Mouse (Mus musculus) embryonic facial prominence, embryonic 10.5 days (tissue): ENCODE measurements at regions not wholly inside any gene's neighbourhood (a gene's known extent, or its start where the extent isn't known, plus 50 kb on each side); places are given as distances from the start of the nearest gene placed in this dataset.
A peak's percentile ranks its signal among the peaks of the same experiment; 100 is the strongest.

Source experiments
- DNase-seq: peaks from one replicate; pipeline ENCODE4 v3.0.0-alpha.2; 2017; ENCODE audit warnings: low spot score
- H3K27ac ChIP-seq: fragments of 300-500 bp; sonication (generic); replicated peaks from 2 replicates; pipeline ENCODE4 v1.5.1; 2016; ENCODE audit warnings: mild to moderate bottlenecking
- H3K27me3 ChIP-seq: fragments of 300-500 bp; sonication (generic); replicated peaks from 2 replicates; pipeline ENCODE4 v1.6.1; 2016; ENCODE audit warnings: low read depth, mild to moderate bottlenecking; ENCODE audit not compliant: poor library complexity, severe bottlenecking
- H3K36me3 ChIP-seq: fragments of 300-500 bp; sonication (generic); replicated peaks from 2 replicates; pipeline ENCODE4 v1.6.1; 2016; ENCODE audit warnings: mild to moderate bottlenecking, moderate library complexity
- H3K4me1 ChIP-seq: fragments of 300-500 bp; sonication (generic); 2 replicates; pipeline ENCODE4 v1.6.1; 2016
- H3K4me3 ChIP-seq: fragments of 300-500 bp; sonication (generic); 2 replicates; pipeline ENCODE4 v1.5.1; 2016; ENCODE audit warnings: mild to moderate bottlenecking, moderate library complexity
- H3K9me3 ChIP-seq: fragments of 300-500 bp; sonication (generic); 2 replicates; pipeline ENCODE4 v1.6.1; 2016; ENCODE audit warnings: mild to moderate bottlenecking
- WGBS: fragments of 180-500 bp; shearing (Covaris S2); methylation state at CpG from one replicate; pipeline ENCODE4 v1.1.7; 2016; 5-methylcytosine and 5-hydroxymethylcytosine counted together

DNA sequence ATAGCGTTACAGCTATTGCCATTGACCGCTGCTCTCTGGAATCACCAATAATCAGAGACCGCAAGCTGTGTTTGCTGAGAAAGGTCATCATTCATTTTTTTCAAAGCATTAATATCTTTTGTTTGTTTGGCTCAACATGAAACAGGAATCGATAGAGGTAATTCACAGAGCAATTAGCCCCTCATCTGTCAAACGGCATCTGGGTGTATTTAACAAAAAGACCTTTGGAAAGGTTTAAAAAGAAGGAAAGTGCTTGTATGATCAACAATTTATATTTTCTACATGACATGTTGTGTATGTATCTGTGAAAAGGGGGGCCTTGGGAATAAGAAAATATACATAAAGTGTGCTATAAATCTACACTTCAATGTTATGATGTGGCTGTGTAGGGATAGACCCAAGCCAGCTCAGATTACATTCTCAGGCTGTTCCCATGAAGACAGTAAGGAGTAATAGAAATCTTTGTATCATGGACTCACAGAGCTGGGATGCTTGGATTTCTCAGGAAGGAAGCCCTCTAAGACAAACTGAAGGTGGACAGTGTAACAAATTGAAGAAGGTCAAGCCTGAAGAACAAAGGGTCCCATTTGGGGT, 117.0 kb downstream of the Gm10295 start:
- H3K4me1 ChIP-seq, result peaks cover 34% of the 10 kb centered on the region
- no peak overlapping the region for H3K4me3 ChIP-seq
- WGBS, result 59% methylated on average over 5 of the region's 5 CpGs
- no peaks in the 10 kb centered on the region for H3K9me3 ChIP-seq
- no peaks in the 10 kb centered on the region for H3K36me3 ChIP-seq
- H3K27ac ChIP-seq, result no peak overlapping the region
- H3K27me3 ChIP-seq, result no peaks in the 10 kb centered on the region
- no peak for DNase-seq

DNA sequence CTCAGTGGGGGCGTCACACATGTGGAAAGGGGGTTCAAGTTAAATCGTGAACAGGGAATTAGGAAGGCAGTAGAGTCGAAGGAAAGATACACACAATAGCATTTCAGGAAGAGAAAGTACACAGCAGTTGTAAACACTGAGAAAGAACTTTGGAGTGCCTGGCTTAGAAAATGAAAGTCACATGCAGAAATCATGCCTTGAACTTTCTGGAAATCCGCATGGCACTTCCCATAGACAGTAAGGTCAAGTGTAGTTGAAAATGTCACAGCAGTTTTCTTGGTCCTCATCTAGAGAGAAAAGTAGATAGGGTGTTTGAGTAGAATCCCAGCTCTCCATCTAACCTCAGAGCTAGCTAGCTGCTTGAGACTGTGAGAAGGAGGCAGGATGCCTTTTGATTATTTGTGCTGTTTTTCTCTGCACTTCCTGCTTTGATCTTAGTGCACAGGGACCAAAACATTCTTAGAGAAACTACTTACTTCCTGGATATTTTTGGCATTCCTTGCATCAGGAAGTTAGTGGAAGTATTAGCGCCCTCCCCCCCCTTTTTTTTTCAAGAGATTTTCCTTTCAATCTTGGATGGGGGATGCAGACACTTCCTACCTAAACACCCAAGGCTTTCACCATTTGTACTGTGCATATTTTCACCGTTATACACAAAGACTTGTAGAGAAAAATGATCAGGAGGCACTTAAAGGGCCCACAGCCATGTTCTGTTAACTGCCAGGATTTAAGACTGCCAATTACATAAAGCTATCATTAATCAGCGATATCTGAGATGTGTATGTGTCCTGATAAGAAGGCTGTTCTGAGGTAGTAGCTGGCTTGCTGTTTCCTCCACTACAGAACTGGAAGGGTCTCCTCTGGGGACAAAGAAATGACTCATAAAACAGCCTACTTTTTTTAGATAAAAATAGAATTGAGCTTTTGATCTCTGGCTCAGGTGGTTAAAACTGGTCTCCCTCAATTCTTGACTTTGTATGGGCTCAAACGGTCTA, 118.2 kb downstream of the Gm10295 start:
- Histone ChIP-seq H3K36me3 (no peaks in the 10 kb centered on the region), H3K4me3 (no peak overlapping the region), H3K9me3 (no peaks in the 10 kb centered on the region), H3K27me3 (no peaks in the 10 kb centered on the region), H3K27ac (0 out of 2 replicates have a peak overlapping the region, but pooled peaks have one; percentile 4), H3K4me1 (peaks cover 34% of the 10 kb centered on the region)
- WGBS, result 82% methylated on average over 8 of the region's 8 CpGs
- no peak for DNase-seq

- Histone ChIP-seq H3K27me3 (no peaks in the 10 kb centered on the region), H3K27ac (no peak overlapping the region), H3K4me3 (no peak overlapping the region), H3K4me1 (peaks cover 28% of the 10 kb centered on the region), H3K9me3 (no peaks in the 10 kb centered on the region), H3K36me3 (no peaks in the 10 kb centered on the region)
- WGBS, result 69% methylated on average over 4 of the region's 4 CpGs
- DNase-seq, result no peak
Measured at GRCm38 (mm10) chr7:71230901-71231477, 120.3 kb downstream of the Gm10295 start.

- H3K9me3 ChIP-seq, result no peaks in the 10 kb centered on the region
- H3K4me1 ChIP-seq, result peaks cover 16% of the 10 kb centered on the region
- DNase-seq, result no peak
- H3K4me3 ChIP-seq, result no peak overlapping the region
- H3K36me3 ChIP-seq, result no peaks in the 10 kb centered on the region
- H3K27me3 ChIP-seq, result no peaks in the 10 kb centered on the region
- WGBS, result 65% methylated on average over 3 of the region's 3 CpGs
- H3K27ac ChIP-seq, result no peak overlapping the region
Measured at GRCm38 (mm10) chr7:71229183-71229582, 122.1 kb downstream of the Gm10295 start.

DNA sequence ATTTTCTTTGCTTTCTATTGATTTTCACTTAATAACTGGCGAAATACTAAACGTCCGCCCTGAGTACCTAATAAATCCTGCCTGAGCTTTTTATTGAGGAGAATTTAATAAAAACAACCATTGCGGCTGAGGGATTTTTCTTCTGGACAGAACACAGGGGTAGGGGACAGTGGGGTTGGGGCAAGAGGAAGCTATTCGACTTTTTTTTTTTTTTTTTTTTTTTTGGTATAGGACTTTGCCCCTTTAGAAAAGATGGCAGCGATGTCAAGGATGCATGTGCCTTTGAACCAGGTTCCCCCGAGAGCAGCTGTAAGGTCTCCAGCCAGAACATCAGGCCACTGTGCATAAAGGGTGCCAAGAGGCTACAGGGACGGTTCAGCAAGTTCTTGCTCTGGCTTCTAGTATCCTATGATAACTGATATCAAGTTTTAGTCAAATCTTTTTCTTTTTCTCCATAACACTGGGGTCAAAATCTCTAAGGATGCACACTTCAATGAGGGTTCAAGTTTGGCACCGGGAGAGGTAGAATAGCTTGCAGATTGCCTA, 126.9 kb downstream of the Gm10295 start:
- Histone ChIP-seq H3K4me3 (no peak overlapping the region), H3K36me3 (no peaks in the 10 kb centered on the region), H3K4me1 (no peaks in the 10 kb centered on the region; the same call in 1 of the 2 replicates), H3K27me3 (no peaks in the 10 kb centered on the region), H3K27ac (no peak overlapping the region), H3K9me3 (no peaks in the 10 kb centered on the region)
- no peak for DNase-seq
- 93% methylated on average over 9 of the region's 9 CpGs for whole genome bisulfite sequencing

DNA sequence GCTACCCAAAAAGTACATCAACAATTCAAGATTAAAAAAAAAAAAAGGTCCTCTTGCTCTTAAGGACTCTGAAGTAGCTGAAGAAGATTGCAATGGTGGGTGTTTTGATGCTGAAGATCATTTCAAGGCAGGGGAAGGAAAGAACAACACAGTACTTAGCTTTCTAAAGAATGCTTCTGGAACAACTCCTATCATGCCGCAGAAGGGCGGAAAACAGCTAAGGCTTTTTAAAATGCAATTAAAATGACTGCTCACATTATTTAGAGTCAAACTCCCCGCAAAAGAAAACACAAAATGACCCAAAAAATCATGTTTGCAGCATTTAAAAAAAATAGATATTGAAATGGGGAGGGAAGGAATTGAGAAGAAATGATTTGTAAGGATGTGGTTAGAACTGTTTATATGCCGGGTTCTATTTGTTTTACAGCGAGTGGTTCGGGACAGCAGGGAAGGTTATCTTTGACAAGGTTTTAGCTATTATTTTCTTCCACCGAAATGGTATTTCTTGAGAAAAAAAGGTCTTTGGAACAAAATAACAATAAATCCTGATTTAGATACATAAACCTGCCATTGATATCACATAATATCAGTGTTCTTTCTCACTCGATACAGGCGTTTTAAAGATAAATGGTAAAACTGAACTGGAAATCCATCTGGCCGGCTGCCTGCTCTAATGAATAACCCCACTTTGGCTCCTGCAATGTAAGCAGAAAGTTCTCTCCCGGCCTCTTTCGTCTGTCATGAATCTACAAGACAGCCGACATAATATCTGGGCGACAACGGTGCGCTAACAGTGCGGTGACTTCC, 127.6 kb downstream of the Gm10295 start:
- Histone ChIP-seq H3K9me3 (no peaks in the 10 kb centered on the region), H3K27ac (no peak overlapping the region), H3K36me3 (no peaks in the 10 kb centered on the region), H3K4me3 (no peak overlapping the region), H3K27me3 (no peaks in the 10 kb centered on the region), H3K4me1 (no peaks in the 10 kb centered on the region; the same call in 1 of the 2 replicates)
- DNase-seq, result no peak
- 93% methylated on average over 17 of the region's 17 CpGs for WGBS

- Histone ChIP-seq H3K4me1 (no peaks in the 10 kb centered on the region; the same call in 1 of the 2 replicates), H3K4me3 (no peak overlapping the region), H3K27me3 (no peaks in the 10 kb centered on the region), H3K9me3 (no peaks in the 10 kb centered on the region), H3K27ac (no peak overlapping the region), H3K36me3 (no peaks in the 10 kb centered on the region)
- WGBS, result 85% methylated on average over 7 of the region's 7 CpGs
- no peak for DNase-seq
Measured at GRCm38 (mm10) chr7:71217344-71217743, 133.9 kb downstream of the Gm10295 start.

GRCm38 (mm10) chr7:71216808-71217207, 134.5 kb downstream of the Gm10295 start:
- Histone ChIP-seq H3K27me3 (no peaks in the 10 kb centered on the region), H3K4me3 (no peak overlapping the region), H3K4me1 (no peaks in the 10 kb centered on the region; the same call in 1 of the 2 replicates), H3K27ac (no peak overlapping the region), H3K36me3 (no peaks in the 10 kb centered on the region), H3K9me3 (no peaks in the 10 kb centered on the region)
- no peak for DNase-seq
- WGBS, result 57% methylated on average over 2 of the region's 2 CpGs

DNA sequence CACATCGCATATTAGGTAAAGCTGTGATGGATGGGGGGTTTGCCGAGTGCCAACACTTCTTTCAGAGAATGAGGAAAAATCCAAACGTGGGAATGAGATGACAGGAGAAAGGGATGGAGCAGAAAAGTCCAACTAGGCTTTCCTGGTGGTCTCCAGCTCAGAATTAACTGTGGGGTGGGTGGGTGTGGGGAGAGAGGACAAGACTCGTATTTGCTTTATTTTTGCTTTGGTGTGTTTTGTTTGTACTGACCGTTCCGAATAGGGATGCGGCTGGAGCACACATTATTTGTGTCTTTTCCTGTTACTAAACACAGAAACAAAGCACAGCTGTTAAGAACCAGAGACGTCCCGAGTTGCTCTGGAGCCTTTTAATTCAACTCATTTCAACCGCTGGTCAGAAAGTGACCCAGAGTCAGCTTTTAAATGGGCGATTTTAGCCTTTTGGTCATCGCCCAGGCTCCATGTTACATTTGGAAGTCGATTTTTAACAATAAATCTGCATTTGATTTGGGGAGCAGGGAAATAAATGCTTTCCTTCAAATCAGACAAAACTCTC, 136.7 kb downstream of the Gm10295 start:
- H3K9me3 ChIP-seq, result no peaks in the 10 kb centered on the region
- WGBS, result 78% methylated on average over 13 of the region's 13 CpGs
- H3K4me3 ChIP-seq, result no peak overlapping the region
- H3K4me1 ChIP-seq, result no peaks in the 10 kb centered on the region; the same call in 1 of the 2 replicates
- H3K27me3 ChIP-seq, result no peaks in the 10 kb centered on the region
- no peak overlapping the region for H3K27ac ChIP-seq
- H3K36me3 ChIP-seq, result no peaks in the 10 kb centered on the region
- no peak for DNase-seq

DNA sequence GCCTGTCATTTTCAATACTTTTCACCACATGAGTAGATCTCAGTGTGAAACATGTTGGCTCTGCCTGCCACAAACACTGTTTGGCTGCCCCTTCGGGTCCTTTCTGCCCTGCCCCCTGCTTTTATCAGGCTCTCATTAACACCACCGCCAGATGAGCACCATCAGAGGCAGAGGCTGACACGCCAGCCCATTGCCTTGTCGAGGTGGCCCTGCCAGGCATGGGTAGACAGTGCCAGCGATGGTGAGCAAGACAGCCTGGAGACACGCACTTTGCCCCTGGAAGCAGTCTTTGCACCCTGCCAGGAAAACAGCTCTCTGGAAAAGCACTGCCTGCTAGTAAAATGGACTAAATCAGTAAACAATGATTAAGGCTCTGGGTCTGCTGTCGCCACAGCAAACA, 158.2 kb downstream of the Gm10295 start:
- no peak for DNase-seq
- Histone ChIP-seq H3K4me3 (no peak overlapping the region), H3K27me3 (no peaks in the 10 kb centered on the region), H3K27ac (peak overlapping the region; percentile 24; the same call in 1 of the 2 replicates), H3K36me3 (no peaks in the 10 kb centered on the region), H3K9me3 (no peaks in the 10 kb centered on the region), H3K4me1 (peaks cover 10% of the 10 kb centered on the region)
- WGBS, result 39% methylated on average over 7 of the region's 7 CpGs

DNA sequence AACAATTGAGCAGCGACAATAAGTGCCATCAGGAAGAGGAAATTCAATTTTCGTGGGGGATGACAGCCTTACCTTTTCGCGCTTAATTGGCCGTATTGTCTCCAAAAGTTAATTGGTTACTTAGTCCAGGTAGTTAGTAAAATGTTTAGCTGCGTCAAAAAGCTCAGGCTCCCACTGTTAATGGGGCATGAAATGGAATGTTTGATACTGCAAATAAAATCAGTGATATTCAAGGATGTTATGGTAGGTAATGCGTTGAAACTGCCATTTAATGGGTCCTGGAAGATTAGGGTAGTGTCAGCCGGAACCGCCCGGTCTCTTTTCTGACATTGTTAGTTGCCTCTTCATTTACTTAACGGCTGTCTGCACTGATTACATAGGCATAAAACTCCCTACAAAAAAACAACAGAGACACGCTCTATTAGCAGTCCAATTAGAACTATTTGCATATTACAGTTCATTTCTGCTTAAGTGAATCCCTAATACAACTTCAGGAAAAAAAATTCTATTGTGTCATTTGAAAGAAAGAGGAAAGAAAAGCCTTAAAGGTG, 161.0 kb downstream of the Gm10295 start:
- 70% methylated on average over 12 of the region's 12 CpGs for WGBS
- Histone ChIP-seq H3K27ac (no peak overlapping the region), H3K36me3 (no peaks in the 10 kb centered on the region), H3K4me1 (peaks cover 12% of the 10 kb centered on the region), H3K27me3 (no peaks in the 10 kb centered on the region), H3K4me3 (no peak overlapping the region), H3K9me3 (no peaks in the 10 kb centered on the region)
- no peak for DNase-seq
